Mouse (Mus musculus) liver, embryonic 12.5 days (tissue): ENCODE measurements around the gene Magi1. TPM values are rescaled to one million over a fixed set of nuclear protein-coding genes. Genes with fewer than 3 reads are reported as not detected.

ENCODE experiments used
- ATAC-seq: fragments of 200-750 bp; cut with Nextera tagmentation; 2 replicates; pipeline ENCODE4 v1.8.0; 2017; ENCODE audit warnings: moderate number of reproducible peaks, mild to moderate bottlenecking, moderate library complexity
- H3K27ac ChIP-seq: fragments of 300-500 bp; sonication (generic); 2 replicates; pipeline ENCODE4 v1.5.1; 2016; ENCODE audit warnings: mild to moderate bottlenecking
- H3K27me3 ChIP-seq: fragments of 300-500 bp; sonication (generic); replicated peaks from 2 replicates; pipeline ENCODE4 v1.6.1; 2016; ENCODE audit warnings: mild to moderate bottlenecking, moderate library complexity
- H3K36me3 ChIP-seq: fragments of 300-500 bp; sonication (generic); 2 replicates; pipeline ENCODE4 v1.6.1; 2016; ENCODE audit warnings: mild to moderate bottlenecking, moderate library complexity
- H3K4me1 ChIP-seq: fragments of 300-500 bp; sonication (generic); 2 replicates; pipeline ENCODE4 v1.6.1; 2016
- H3K4me2 ChIP-seq: fragments of 300-500 bp; sonication (generic); 2 replicates; pipeline ENCODE4 v1.6.1; 2016; ENCODE audit warnings: mild to moderate bottlenecking, moderate library complexity
- H3K4me3 ChIP-seq: fragments of 300-500 bp; sonication (generic); 2 replicates; pipeline ENCODE4 v1.5.1; 2016; ENCODE audit warnings: mild to moderate bottlenecking, moderate library complexity
- H3K9ac ChIP-seq: fragments of 300-500 bp; sonication (generic); 2 replicates; pipeline ENCODE4 v1.6.1; 2016; ENCODE audit warnings: mild to moderate bottlenecking, moderate library complexity
- H3K9me3 ChIP-seq: fragments of 300-500 bp; sonication (generic); replicated peaks from 2 replicates; pipeline ENCODE4 v1.6.1; 2016; ENCODE audit warnings: mild to moderate bottlenecking, moderate library complexity
- WGBS: fragments of 180-500 bp; shearing (Covaris S2); methylation state at CpG from one replicate; pipeline ENCODE4 v1.1.7; 2016; ENCODE audit not compliant: insufficient replicate concordance; 5-methylcytosine and 5-hydroxymethylcytosine counted together
- polyA plus RNA-seq: library from polyadenylated mRNA; unstranded; fragments of >200 nt; fragmentation: Nextera tagmentation; extraction: Ambion mirVana; gene quantifications from 2 replicates; pipeline ENCODE4 v1.2.1, GENCODE M21; 2016

Magi1 gene
- polyA plus RNA-seq, 1 experiment from 2014 or later, result 2.5 TPM

GRCm38 (mm10) chr6:94084752-94085151, 199.0 kb downstream of the Magi1 start:
- Histone ChIP-seq H3K27me3 (peaks cover 4% of the 10 kb centered on the region), H3K36me3 (no peaks in the 10 kb centered on the region), H3K27ac (no peak overlapping the region), H3K4me2 (no peak overlapping the region), H3K4me3 (no peak overlapping the region), H3K9me3 (no peaks in the 10 kb centered on the region), H3K4me1 (peaks cover 15% of the 10 kb centered on the region; the same call in 1 of the 2 replicates), H3K9ac (no peak overlapping the region)
- ATAC-seq, result no peak
- WGBS, result 63% methylated on average over 5 of the region's 5 CpGs

DNA sequence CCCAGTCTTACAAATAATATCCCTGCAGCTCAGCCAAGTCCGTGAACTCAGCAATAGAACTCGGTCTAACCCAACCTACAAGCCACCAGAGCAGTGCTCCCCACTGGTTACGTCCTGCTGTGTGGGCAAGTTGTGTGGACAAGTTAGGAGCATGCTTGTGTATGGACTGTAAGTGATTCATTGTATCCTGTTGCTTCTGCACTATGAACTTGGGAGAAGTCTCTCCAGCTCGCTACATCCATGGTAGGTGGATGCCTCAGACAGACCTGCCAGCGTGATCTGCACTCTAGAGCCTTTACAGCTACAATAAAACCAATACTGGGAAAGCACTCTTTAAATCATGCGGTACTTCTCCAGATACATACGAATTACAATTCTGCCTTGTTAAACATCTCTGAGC, 200.3 kb downstream of the Magi1 start:
- WGBS, result 73% methylated on average over 7 of the region's 7 CpGs
- no peak for ATAC-seq
- no peak overlapping the region for H3K4me3 ChIP-seq
- H3K27me3 ChIP-seq, result peaks cover 4% of the 10 kb centered on the region
- H3K36me3 ChIP-seq, result no peaks in the 10 kb centered on the region
- no peak overlapping the region for H3K9ac ChIP-seq
- H3K27ac ChIP-seq, result no peak overlapping the region
- H3K4me1 ChIP-seq, result peaks cover 15% of the 10 kb centered on the region; the same call in 1 of the 2 replicates
- no peak overlapping the region for H3K4me2 ChIP-seq
- H3K9me3 ChIP-seq, result no peaks in the 10 kb centered on the region

DNA sequence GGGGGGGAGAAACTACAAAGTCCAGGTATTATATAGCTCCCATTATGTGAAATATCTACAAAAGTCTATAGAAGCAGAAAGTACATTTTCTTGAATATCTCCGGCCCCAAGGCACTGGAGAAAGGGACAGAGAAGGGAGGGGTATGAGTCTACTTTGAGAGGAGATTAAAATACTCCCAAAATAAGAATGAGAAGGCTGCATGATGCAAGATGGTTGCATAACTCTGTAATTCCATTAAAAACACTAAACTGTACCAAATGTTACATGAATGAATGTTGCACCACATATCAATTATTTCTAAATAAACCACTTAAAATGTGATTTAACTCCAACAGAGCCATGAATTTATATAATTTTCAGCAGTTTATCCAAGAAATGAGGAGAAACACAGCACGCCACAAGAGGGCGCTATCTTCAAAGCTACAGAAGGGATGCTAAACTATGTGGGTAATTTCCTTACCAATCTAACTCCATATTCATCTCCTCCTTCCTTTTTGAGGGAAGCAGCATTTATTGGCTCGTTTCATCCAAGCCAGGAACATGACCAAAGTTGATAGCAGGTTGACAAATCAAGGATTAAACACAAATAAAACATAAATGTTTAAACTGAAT, 202.7 kb downstream of the Magi1 start:
- Histone ChIP-seq H3K4me1 (peaks cover 17% of the 10 kb centered on the region; the same call in 1 of the 2 replicates), H3K9ac (no peak overlapping the region), H3K27ac (no peak overlapping the region), H3K27me3 (no peaks in the 10 kb centered on the region), H3K4me2 (no peak overlapping the region), H3K36me3 (no peaks in the 10 kb centered on the region), H3K9me3 (no peaks in the 10 kb centered on the region), H3K4me3 (no peak overlapping the region)
- ATAC-seq, result no peak
- WGBS, result 11% methylated on average over 4 of the region's 4 CpGs

DNA sequence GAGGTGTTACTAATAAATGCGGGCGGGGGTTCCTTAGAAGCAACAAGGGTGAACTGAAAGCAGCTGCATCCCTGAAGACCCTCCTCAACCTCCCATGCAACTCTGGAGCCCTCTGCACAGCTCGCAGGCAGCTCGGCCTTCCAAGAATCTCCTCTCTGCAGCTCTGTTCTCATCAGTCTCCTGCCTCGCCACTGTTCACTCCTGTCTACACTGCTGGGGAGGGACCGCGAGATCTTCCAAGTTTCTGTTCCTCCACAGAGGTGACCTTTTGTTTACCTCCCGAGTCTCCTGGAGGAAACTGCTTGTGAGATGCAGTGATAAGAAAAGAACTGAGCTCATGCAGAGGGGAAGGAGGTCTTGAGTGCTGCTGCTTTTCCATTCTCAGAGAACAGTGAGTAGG, 204.8 kb downstream of the Magi1 start:
- Histone ChIP-seq H3K4me1 (peaks cover 17% of the 10 kb centered on the region; the same call in 1 of the 2 replicates), H3K27ac (no peak overlapping the region), H3K9ac (no peak overlapping the region), H3K9me3 (no peaks in the 10 kb centered on the region), H3K36me3 (no peaks in the 10 kb centered on the region), H3K4me3 (no peak overlapping the region), H3K4me2 (no peak overlapping the region), H3K27me3 (no peaks in the 10 kb centered on the region)
- WGBS, result 29% methylated on average over 8 of the region's 8 CpGs
- ATAC-seq, result no peak

DNA sequence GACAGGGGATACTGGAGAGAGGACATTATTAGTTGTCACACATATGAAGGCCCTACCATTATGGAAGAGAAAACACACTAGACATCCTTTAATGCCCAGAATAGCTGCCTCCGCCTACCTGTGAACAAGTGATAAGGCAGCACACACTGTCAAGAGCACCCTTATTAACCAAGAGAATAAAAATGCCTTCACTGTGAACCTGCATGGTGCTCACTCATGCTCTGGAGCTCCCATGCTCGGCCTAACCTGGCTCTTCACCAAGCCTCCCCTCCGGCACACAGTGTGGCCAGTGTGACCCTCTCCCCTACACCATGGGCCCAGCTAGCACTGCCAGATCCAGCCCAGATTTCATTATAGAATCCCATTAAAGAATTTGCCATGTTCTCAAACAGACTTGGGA, 206.7 kb downstream of the Magi1 start:
- Histone ChIP-seq H3K4me3 (no peak overlapping the region), H3K4me2 (no peak overlapping the region), H3K9ac (no peak overlapping the region), H3K36me3 (no peaks in the 10 kb centered on the region), H3K27ac (no peak overlapping the region), H3K27me3 (no peaks in the 10 kb centered on the region), H3K9me3 (no peaks in the 10 kb centered on the region), H3K4me1 (peaks cover 13% of the 10 kb centered on the region; the same call in 1 of the 2 replicates)
- 74% methylated on average over 3 of the region's 3 CpGs for WGBS
- peak; percentile 30; the same call in 1 of the 2 replicates for ATAC-seq

GRCm38 (mm10) chr6:94075990-94076389, 207.7 kb downstream of the Magi1 start:
- no peak overlapping the region for H3K9ac ChIP-seq
- H3K4me3 ChIP-seq, result no peak overlapping the region
- no peak overlapping the region for H3K4me2 ChIP-seq
- ATAC-seq, result no peak
- no peaks in the 10 kb centered on the region for H3K27me3 ChIP-seq
- 64% methylated on average over 4 of the region's 4 CpGs for WGBS
- H3K9me3 ChIP-seq, result no peaks in the 10 kb centered on the region
- H3K4me1 ChIP-seq, result peaks cover 13% of the 10 kb centered on the region; the same call in 1 of the 2 replicates
- no peak overlapping the region for H3K27ac ChIP-seq
- H3K36me3 ChIP-seq, result no peaks in the 10 kb centered on the region

GRCm38 (mm10) chr6:94075228-94075627, 208.5 kb downstream of the Magi1 start:
- Histone ChIP-seq H3K4me1 (peaks cover 13% of the 10 kb centered on the region; the same call in 1 of the 2 replicates), H3K4me3 (no peak overlapping the region), H3K4me2 (no peak overlapping the region), H3K27me3 (no peaks in the 10 kb centered on the region), H3K27ac (no peak overlapping the region), H3K36me3 (no peaks in the 10 kb centered on the region), H3K9me3 (no peaks in the 10 kb centered on the region), H3K9ac (no peak overlapping the region)
- WGBS, result 78% methylated on average over 8 of the region's 8 CpGs
- ATAC-seq, result no peak

GRCm38 (mm10) chr6:94071676-94072075, 212.0 kb downstream of the Magi1 start:
- Histone ChIP-seq H3K9ac (no peak overlapping the region), H3K4me1 (peaks cover 18% of the 10 kb centered on the region), H3K4me2 (no peak overlapping the region), H3K9me3 (no peaks in the 10 kb centered on the region), H3K36me3 (no peaks in the 10 kb centered on the region), H3K27me3 (no peaks in the 10 kb centered on the region), H3K27ac (no peak overlapping the region), H3K4me3 (no peak overlapping the region)
- WGBS, result 58% methylated on average over 5 of the region's 5 CpGs
- no peak for ATAC-seq

- H3K27ac ChIP-seq, result no peak overlapping the region
- 66% methylated on average over 3 of the region's 3 CpGs for WGBS
- no peak for ATAC-seq
Measured at GRCm38 (mm10) chr6:94070702-94071101, 213.0 kb downstream of the Magi1 start.

GRCm38 (mm10) chr6:94069421-94069820, 214.3 kb downstream of the Magi1 start:
- Histone ChIP-seq H3K36me3 (no peaks in the 10 kb centered on the region), H3K4me2 (no peak overlapping the region), H3K4me3 (no peak overlapping the region), H3K27ac (no peak overlapping the region), H3K9ac (no peak overlapping the region), H3K4me1 (peaks cover 24% of the 10 kb centered on the region), H3K9me3 (no peaks in the 10 kb centered on the region), H3K27me3 (no peaks in the 10 kb centered on the region)
- WGBS, result 25% methylated on average over 3 of the region's 3 CpGs
- ATAC-seq, result peak; percentile 65; the same call in 1 of the 2 replicates

More at GRCm38 (mm10) chr6:94070702-94071101, 213.0 kb downstream of the Magi1 start:
- Histone ChIP-seq H3K36me3 (no peaks in the 10 kb centered on the region), H3K4me3 (no peak overlapping the region), H3K4me2 (no peak overlapping the region), H3K4me1 (peaks cover 16% of the 10 kb centered on the region), H3K9me3 (no peaks in the 10 kb centered on the region), H3K9ac (no peak overlapping the region), H3K27me3 (no peaks in the 10 kb centered on the region)

GRCm38 (mm10) chr6:94067741-94068450, 215.8 kb downstream of the Magi1 start:
- H3K4me2 ChIP-seq, result no peak overlapping the region

DNA sequence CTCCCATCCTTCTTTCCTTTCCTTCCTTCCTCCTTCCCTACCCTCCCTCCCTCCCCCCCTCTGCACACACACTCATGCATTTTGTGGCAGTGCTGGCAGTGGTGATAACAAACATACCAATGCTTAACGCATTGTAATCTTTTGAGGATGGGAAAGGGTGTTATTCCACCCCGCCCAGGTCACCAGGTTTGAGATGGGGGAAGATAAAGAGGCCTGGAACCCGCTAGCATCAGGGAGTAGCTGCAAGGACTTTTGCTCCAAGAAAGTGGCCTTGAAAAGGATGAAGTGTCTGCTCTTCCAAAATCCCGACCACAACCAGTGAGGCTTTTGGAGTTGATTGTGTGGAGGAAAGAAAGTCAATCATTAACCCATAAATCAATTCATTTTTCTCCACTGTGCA, 218.9 kb downstream of the Magi1 start:
- Histone ChIP-seq H3K4me2 (no peak overlapping the region), H3K4me3 (no peak overlapping the region), H3K36me3 (no peaks in the 10 kb centered on the region), H3K9ac (no peak overlapping the region), H3K27me3 (no peaks in the 10 kb centered on the region), H3K4me1 (peaks cover 30% of the 10 kb centered on the region), H3K27ac (no peak overlapping the region), H3K9me3 (no peaks in the 10 kb centered on the region)
- ATAC-seq, result no peak
- WGBS, result 16% methylated on average over 4 of the region's 4 CpGs

More at GRCm38 (mm10) chr6:94067741-94068450, 215.8 kb downstream of the Magi1 start:
- no peak overlapping the region for H3K27ac ChIP-seq
- no peak for ATAC-seq
- no peaks in the 10 kb centered on the region for H3K36me3 ChIP-seq
- no peak overlapping the region for H3K4me3 ChIP-seq
- H3K4me1 ChIP-seq, result peaks cover 27% of the 10 kb centered on the region
- no peaks in the 10 kb centered on the region for H3K27me3 ChIP-seq
- no peaks in the 10 kb centered on the region for H3K9me3 ChIP-seq
- 56% methylated on average over 8 of the region's 8 CpGs for WGBS
- no peak overlapping the region for H3K9ac ChIP-seq
